Mouse (Mus musculus): ENCODE measurements around the gene Pcare. TPM values are rescaled to one million over a fixed set of nuclear protein-coding genes. Genes with fewer than 3 reads are reported as not detected.
"Not testable (repeated sequence)": the region's sequence is repeated elsewhere in the genome, so short reads cannot be mapped to it uniquely, and the experiment has no call there.

The Pcare gene
- polyA plus RNA-seq, 1 experiment from 2014 or later = not detected

DNA sequence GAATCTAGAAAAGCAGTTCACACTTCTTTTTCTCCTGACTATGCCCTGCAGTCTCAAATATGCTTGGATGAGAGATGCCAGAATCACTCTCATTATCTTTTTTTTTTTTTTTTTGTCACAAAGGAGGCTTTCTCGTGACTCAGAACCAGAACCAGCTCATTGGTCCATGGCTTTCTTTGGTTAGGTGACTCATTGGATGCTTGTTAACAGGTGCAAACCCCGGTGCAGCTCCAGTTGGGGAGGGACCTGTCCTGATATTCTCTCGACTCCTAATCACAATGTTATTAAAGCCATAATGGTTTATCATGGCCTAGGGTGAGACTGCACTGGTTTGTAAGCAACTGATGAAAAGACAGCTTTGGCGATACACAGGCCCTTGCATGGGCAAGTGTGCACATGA, 21.5 kb upstream of the Pcare start:
- H3K4me2 ChIP-seq (replicated peaks) = no peak overlapping the region
- no peak for ATAC-seq (ENCODE audit: low FRiP score, low read depth)
- no peak overlapping the region for H3K27ac ChIP-seq
- peaks cover 8% of the 10 kb centered on the region for H3K9me3 ChIP-seq
- peaks cover 4% of the 10 kb centered on the region; the same call in 1 of the 2 replicates for H3K4me1 ChIP-seq
- H3K36me3 ChIP-seq = no peaks in the 10 kb centered on the region; the same call in 1 of the 2 replicates
- no peak overlapping the region for H3K9ac ChIP-seq
- no peaks in the 10 kb centered on the region for H3K27me3 ChIP-seq
- no peak overlapping the region for H3K4me3 ChIP-seq
- 76% methylated on average over 4 of the region's 4 CpGs for WGBS

DNA sequence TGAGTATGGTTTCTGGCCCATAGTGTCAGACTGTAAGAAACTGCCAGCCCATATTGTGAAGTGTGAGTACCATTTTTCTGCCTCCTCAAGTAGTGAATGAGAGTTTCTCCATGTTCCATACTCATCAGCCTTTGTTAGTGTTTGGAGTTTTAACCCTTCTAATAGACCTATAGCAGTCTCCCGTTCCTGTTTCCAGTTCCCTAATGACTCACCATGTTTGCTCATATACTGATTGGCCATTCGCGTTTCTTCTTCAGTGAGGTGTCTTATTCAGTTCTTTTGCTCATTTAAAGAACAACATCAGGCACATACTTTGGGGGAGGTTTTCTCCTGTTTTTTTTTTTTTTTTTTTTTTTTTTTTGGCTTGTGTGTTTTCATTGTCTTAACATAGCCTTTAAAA, 18.0 kb upstream of the Pcare start:
- Histone ChIP-seq H3K4me1 (peaks cover 4% of the 10 kb centered on the region; the same call in 1 of the 2 replicates), H3K4me3 (no peak overlapping the region), H3K27me3 (no peaks in the 10 kb centered on the region), H3K36me3 (no peaks in the 10 kb centered on the region), H3K9me3 (no peaks in the 10 kb centered on the region), H3K27ac (no peak overlapping the region), H3K9ac (no peak overlapping the region), H3K4me2 (replicated peaks) (no peak overlapping the region)
- WGBS = 82% methylated on average over 3 of the region's 3 CpGs
- ATAC-seq (ENCODE audit: low FRiP score, low read depth) = no peak

DNA sequence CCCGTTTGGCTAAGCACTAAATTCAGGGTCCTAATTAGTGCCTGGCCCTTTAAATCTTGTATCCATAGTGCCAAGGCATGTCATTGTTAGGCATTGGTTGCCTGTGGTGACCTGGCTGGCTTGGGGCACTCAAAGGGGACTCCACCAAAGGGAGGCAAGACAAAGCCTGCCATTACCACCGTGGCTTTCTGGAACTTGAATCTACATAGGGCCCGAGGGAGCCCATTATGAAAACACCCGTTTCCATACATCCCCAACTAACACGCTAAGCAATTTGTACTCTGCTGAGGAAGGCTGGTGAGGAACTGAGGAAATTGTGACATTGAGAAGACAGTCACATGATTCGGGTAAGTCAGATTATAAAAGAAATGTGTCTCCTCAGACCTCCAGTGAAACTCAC, 16.9 kb upstream of the Pcare start:
- no peaks in the 10 kb centered on the region for H3K27me3 ChIP-seq
- 37% methylated on average over 6 of the region's 6 CpGs for whole genome bisulfite sequencing
- no peak overlapping the region for H3K4me3 ChIP-seq
- H3K4me1 ChIP-seq = peaks cover 4% of the 10 kb centered on the region; the same call in 1 of the 2 replicates
- ATAC-seq (ENCODE audit: low FRiP score, low read depth) = no peak
- H3K9ac ChIP-seq = no peak overlapping the region
- H3K36me3 ChIP-seq = no peaks in the 10 kb centered on the region
- no peak overlapping the region for H3K27ac ChIP-seq
- no peak overlapping the region for H3K4me2 ChIP-seq (replicated peaks)
- H3K9me3 ChIP-seq = no peaks in the 10 kb centered on the region

DNA sequence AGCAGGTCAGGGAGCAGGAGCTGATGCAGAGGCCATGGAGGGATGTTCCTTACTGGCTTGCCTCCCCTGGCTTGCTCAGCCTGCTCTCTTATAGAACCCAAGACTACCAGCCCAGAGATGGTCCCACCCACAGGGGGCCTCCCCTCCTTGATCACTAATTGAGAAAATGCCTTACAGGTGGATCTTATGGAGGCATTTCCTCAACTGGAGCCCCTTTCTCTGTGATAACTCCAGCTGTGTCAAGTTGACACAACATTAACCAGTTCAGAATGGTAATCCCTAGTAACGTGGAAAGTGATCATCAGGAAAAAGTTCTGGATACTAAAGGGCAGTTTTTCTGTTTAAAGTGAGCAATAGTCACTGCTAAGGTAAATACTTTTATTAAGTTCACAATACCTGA, 15.5 kb upstream of the Pcare start, which contains the start of gene Clip4:
TSS of gene Clip4 (plus strand) at position 301 of the 400 bp plus-strand sequence.
- H3K4me3 ChIP-seq; H3K27ac ChIP-seq; ATAC-seq (ENCODE audit: low FRiP score, low read depth); H3K4me2 ChIP-seq (replicated peaks); H3K27me3 ChIP-seq; H3K4me1 ChIP-seq; H3K9me3 ChIP-seq; H3K36me3 ChIP-seq; H3K9ac ChIP-seq: not testable (repeated sequence)
- WGBS = 52% methylated on average over 1 of the region's 1 CpGs

DNA sequence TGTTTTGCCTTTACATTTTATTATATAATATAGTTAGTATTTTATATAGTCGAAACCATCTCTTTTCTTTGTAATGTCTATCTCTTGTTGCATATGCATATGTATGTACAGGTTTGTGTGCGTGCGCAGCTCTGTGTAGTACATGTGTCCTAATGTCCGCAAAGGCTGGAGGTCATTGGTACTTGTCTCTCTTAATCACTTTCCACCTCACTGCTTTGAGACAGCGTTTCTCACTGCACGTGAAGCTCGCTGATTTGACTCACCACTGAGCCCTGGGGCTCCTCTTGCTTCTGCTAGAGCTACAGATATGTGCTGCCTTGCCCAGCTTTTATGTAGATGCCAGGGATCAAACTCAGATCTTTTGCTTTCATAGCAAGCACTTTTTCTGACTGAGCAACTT, 7.8 kb upstream of the Pcare start:
- 84% methylated on average over 7 of the region's 7 CpGs for WGBS
- Histone ChIP-seq H3K36me3 (no peaks in the 10 kb centered on the region), H3K9ac (no peak overlapping the region), H3K4me1 (no peaks in the 10 kb centered on the region), H3K27ac (no peak overlapping the region), H3K4me2 (replicated peaks) (no peak overlapping the region), H3K9me3 (no peaks in the 10 kb centered on the region), H3K4me3 (no peak overlapping the region), H3K27me3 (no peaks in the 10 kb centered on the region)
- no peak for ATAC-seq (ENCODE audit: low FRiP score, low read depth)

DNA sequence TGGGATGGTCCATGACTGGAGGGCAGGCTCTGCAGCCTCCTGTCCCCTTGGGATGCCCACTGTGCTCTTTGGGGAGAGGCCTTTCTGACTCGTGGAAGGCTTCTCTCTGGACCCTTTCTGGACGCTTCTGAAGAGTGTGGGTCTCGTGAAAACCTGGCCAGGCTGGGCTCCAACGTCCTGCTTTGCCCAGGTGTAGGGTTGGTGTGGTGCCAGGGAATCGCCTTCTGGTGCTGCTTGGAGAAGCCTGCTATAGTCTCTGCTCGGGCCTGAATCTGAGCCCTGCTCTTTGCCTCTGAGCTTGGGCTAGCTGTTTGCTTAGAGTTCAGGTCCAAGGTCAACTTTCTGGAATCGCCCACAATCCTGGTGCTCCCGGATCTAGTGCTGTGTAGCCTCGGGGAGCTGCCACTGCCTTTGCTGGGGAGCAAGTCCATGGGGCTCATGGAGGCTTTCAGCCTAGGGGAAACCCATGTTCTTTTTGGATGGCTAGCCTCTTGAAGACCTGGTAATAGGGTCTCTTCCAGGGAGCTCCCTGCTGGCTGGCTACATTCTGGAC, 3.0 kb downstream of the Pcare start:
- WGBS = 84% methylated on average over 9 of the region's 9 CpGs
- Histone ChIP-seq H3K4me3 (no peak overlapping the region), H3K36me3 (no peaks in the 10 kb centered on the region), H3K27me3 (no peaks in the 10 kb centered on the region), H3K27ac (no peak overlapping the region), H3K9ac (no peak overlapping the region), H3K4me1 (no peaks in the 10 kb centered on the region), H3K9me3 (no peaks in the 10 kb centered on the region), H3K4me2 (replicated peaks) (no peak overlapping the region)
- no peak for ATAC-seq (ENCODE audit: low FRiP score, low read depth)

DNA sequence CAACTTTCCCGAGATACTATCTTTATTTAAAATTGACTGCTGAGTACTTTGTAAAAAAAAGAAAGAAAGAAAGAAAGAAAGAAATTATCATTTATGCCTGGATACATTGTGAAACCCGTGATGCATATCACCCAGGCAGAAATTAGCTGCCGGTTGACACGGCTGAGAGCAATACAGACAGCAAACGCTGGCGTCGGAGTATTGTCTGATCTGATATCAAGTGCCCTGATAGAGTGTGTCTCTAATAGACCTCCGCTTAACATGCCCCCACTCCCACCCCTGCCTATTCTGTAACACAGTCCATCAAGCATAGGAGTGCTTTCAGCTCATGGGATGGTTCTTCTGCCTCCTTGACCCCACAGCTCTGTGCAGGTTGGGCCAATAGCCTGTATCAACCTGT, 5.1 kb downstream of the Pcare start:
- 87% methylated on average over 8 of the region's 8 CpGs for WGBS
- Histone ChIP-seq H3K9me3 (no peaks in the 10 kb centered on the region), H3K4me2 (replicated peaks) (no peak overlapping the region), H3K36me3 (no peaks in the 10 kb centered on the region), H3K4me1 (no peaks in the 10 kb centered on the region; the same call in 1 of the 2 replicates), H3K9ac (no peak overlapping the region), H3K27ac (no peak overlapping the region), H3K27me3 (no peaks in the 10 kb centered on the region), H3K4me3 (no peak overlapping the region)
- no peak for ATAC-seq (ENCODE audit: low FRiP score, low read depth)

DNA sequence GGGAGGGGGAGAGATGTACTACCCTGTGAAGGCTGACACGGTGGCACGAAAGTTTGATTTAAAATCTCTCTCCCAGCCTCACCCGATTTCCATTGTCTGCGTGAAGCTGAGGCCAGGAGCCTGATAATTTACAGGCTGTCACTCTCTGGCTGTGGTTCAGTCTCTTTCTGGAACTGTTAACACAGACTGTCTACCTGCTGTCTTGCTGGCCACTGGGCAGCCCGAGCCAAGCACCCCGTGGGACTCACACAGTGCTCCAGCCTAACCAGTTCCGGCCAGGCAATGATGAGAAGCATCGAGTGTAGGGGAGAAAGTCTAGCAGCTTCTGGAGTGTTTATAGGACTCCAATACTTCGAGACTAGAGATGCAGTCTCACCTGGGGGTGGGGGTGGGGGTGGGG, 6.6 kb downstream of the Pcare start:
- no peak for ATAC-seq (ENCODE audit: low FRiP score, low read depth)
- 75% methylated on average over 9 of the region's 9 CpGs for WGBS
- H3K9me3 ChIP-seq = no peaks in the 10 kb centered on the region
- no peaks in the 10 kb centered on the region; the same call in 1 of the 2 replicates for H3K4me1 ChIP-seq
- no peak overlapping the region for H3K27ac ChIP-seq
- no peak overlapping the region for H3K9ac ChIP-seq
- no peak overlapping the region for H3K4me2 ChIP-seq (replicated peaks)
- H3K4me3 ChIP-seq = no peak overlapping the region
- no peaks in the 10 kb centered on the region for H3K27me3 ChIP-seq
- H3K36me3 ChIP-seq = no peaks in the 10 kb centered on the region

DNA sequence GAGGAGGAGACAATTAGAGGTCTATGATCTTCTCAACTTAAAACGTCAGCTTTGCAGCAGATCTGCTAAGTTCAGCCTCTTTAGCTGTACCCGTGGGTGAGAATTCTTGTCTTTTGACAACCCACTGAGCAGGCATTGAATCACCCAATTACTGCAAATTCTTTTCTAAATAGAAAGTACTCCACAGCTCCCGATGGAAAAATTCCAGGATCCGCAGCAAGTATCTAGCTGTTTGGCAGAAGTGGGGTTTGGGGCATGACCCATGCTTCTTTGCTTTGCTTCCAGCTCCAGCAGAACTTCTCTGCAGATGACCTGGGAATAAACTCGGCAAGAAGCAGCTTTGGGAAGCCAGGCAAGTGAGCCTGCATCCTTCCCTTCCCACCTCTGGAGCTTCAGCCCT, 9.8 kb downstream of the Pcare start:
- 41% methylated on average over 5 of the region's 5 CpGs for WGBS
- no peak overlapping the region for H3K27ac ChIP-seq
- ATAC-seq (ENCODE audit: low FRiP score, low read depth) = no peak

DNA sequence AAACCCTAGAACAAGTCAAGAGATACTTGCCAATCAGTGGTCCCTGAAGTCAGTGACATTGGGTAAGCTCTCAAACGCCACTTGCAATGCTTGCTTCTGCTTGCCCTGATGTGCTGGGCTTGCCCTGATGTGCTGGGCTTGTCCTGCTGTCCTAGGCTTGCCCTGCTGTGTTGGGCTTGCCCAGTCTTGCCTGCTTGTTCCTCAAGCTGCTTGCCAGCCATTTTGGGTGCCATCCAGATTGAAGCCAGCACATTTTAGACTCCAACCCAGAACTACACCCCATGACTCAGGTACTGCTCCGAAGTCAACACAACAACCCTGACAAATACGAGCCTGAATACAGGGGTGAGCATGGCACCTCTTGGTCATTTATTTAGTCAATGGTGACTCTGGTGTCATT, 10.5 kb downstream of the Pcare start:
- H3K4me3 ChIP-seq = no peak overlapping the region
- no peaks in the 10 kb centered on the region for H3K36me3 ChIP-seq
- H3K4me1 ChIP-seq = no peaks in the 10 kb centered on the region; the same call in 1 of the 2 replicates
- H3K9ac ChIP-seq = no peak overlapping the region
- no peaks in the 10 kb centered on the region for H3K27me3 ChIP-seq
- 75% methylated on average over 3 of the region's 3 CpGs for WGBS
- H3K27ac ChIP-seq = no peak overlapping the region
- ATAC-seq (ENCODE audit: low FRiP score, low read depth) = no peak
- no peak overlapping the region for H3K4me2 ChIP-seq (replicated peaks)
- H3K9me3 ChIP-seq = no peaks in the 10 kb centered on the region

More for the DNA sequence above, 9.8 kb downstream of the Pcare start:
- Histone ChIP-seq H3K9me3 (no peaks in the 10 kb centered on the region), H3K4me3 (no peak overlapping the region), H3K27me3 (no peaks in the 10 kb centered on the region), H3K4me2 (replicated peaks) (no peak overlapping the region), H3K4me1 (no peaks in the 10 kb centered on the region; the same call in 1 of the 2 replicates), H3K36me3 (no peaks in the 10 kb centered on the region), H3K9ac (no peak overlapping the region)

DNA sequence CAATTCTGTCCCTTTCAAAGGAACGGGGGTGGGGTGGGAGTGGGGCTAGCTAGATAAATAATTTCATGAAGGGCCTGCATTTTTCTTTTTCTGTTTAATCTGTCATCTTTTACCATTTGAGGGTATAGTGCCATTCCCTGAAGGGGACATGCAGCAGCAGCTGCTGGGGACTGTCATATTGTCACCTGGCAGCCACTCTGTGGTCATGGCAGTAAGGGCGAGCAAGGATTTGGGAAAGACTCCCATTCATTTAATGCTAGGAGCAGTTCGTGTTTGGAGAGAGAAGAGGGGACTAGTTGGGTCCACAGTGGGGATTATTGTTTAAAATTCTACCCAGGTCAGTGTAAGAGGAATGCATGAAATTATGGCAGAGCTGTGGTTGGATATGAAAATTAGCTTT, 16.3 kb downstream of the Pcare start:
- 65% methylated on average over 3 of the region's 3 CpGs for WGBS
- no peak overlapping the region for H3K4me3 ChIP-seq

DNA sequence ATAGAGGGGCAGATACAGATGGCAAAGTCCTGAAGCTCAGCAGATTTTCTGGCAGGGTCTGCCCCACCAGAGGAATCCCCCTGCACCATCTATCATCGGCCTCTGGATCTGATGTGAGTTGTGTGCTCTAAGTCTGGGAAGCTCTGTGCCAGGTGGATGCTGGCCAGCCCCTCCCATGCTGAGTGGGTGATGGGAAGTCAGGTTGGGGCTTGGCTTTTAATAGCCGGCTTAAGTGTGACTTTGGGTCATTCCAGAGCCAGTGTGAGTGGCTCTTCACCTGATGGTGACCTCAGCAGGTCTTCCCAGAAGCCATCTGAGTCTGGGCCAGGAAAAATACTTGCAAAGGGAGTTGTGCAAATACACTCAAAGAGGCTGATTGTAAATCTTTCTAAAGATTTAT, 22.0 kb downstream of the Pcare start:
- ATAC-seq (ENCODE audit: low FRiP score, low read depth) = no peak
- H3K4me3 ChIP-seq = no peak overlapping the region
- 0 out of 2 replicates have a peak, but pooled peaks cover 6% of the 10 kb centered on the region for H3K9me3 ChIP-seq
- 64% methylated on average over 2 of the region's 2 CpGs for WGBS
- H3K27me3 ChIP-seq = no peaks in the 10 kb centered on the region
- no peak overlapping the region for H3K4me2 ChIP-seq (replicated peaks)
- no peaks in the 10 kb centered on the region for H3K4me1 ChIP-seq
- no peak overlapping the region for H3K9ac ChIP-seq
- H3K36me3 ChIP-seq = no peaks in the 10 kb centered on the region
- H3K27ac ChIP-seq = no peak overlapping the region

More for the DNA sequence above, 16.3 kb downstream of the Pcare start:
- no peak overlapping the region for H3K27ac ChIP-seq
- H3K36me3 ChIP-seq = no peaks in the 10 kb centered on the region
- H3K4me1 ChIP-seq = no peaks in the 10 kb centered on the region
- H3K27me3 ChIP-seq = no peaks in the 10 kb centered on the region
- ATAC-seq (ENCODE audit: low FRiP score, low read depth) = no peak
- no peak overlapping the region for H3K9ac ChIP-seq
- H3K9me3 ChIP-seq = 0 out of 2 replicates have a peak, but pooled peaks cover 6% of the 10 kb centered on the region
- no peak overlapping the region for H3K4me2 ChIP-seq (replicated peaks)

DNA sequence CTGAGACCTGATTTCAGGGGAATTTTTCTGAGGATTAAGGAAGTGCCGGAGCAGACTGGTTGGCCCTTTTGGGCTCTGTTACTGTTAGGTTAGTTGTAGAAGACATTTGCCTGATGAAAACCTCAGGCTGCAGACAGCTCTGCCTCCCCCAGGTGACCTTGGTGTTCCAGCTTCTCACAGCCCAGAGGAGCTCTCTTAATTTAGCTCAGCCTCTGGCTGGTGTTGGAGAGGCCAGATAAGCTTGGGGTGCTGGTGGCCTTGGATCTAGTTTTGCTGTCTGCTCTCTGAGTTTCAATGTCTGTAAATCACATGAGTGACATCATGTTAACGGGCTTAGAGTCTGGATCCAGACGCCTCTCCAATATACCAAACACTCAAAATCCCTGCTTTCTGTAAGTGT, 31.7 kb downstream of the Pcare start:
- no peaks in the 10 kb centered on the region for H3K4me1 ChIP-seq
- no peak overlapping the region for H3K4me3 ChIP-seq
- no peaks in the 10 kb centered on the region for H3K9me3 ChIP-seq
- H3K4me2 ChIP-seq (replicated peaks) = no peak overlapping the region
- WGBS = 59% methylated on average over 3 of the region's 3 CpGs
- no peak for ATAC-seq (ENCODE audit: low FRiP score, low read depth)
- H3K36me3 ChIP-seq = no peaks in the 10 kb centered on the region
- H3K27me3 ChIP-seq = 0 out of 2 replicates have a peak, but pooled peaks cover 5% of the 10 kb centered on the region
- H3K9ac ChIP-seq = no peak overlapping the region
- H3K27ac ChIP-seq = no peak overlapping the region

Data from limb, embryonic 13.5 days (tissue).